Mouse (Mus musculus): ENCODE data around the gene Efna3. TPM values are rescaled to one million over a fixed set of nuclear protein-coding genes. Genes with fewer than 3 reads are reported as not detected.

Efna3 gene
- total RNA-seq, 2 experiments from 2014 or later, result 59.9 to 63.1 TPM

DNA sequence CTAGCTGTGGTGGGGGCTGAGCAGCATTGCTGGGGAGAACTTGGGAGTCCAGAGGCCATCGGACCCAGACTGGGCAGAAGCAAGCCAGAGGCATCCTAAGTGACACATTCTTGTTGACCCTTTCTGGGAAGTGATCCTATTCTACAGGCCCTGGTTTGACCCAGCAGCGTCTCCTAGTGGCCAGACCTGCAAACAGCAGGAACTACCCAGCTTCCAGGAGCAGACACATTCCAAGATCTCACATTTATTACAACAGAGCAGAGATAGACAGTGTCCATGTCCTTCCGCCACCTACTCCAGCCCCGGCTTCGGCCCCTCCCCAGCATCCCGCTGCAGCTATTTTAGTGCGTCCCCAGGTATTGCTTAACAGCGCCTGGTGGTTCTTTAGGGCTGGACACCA, 16.7 kb upstream of the Efna3 start:
- peak; percentile 80 to 81 for DNase-seq (ENCODE audit: low spot score in 2 of 2)

- DNase-seq (ENCODE audit: low spot score in 2 of 2), result peak in 1 of 2 experiments; percentile 55
Measured at GRCm38 (mm10) chr3:89337721-89338578, 15.2 kb upstream of the Efna3 start, which contains the start of gene Efna4. Gene Efna4 (minus strand): TSS chr3:89338028.

DNA sequence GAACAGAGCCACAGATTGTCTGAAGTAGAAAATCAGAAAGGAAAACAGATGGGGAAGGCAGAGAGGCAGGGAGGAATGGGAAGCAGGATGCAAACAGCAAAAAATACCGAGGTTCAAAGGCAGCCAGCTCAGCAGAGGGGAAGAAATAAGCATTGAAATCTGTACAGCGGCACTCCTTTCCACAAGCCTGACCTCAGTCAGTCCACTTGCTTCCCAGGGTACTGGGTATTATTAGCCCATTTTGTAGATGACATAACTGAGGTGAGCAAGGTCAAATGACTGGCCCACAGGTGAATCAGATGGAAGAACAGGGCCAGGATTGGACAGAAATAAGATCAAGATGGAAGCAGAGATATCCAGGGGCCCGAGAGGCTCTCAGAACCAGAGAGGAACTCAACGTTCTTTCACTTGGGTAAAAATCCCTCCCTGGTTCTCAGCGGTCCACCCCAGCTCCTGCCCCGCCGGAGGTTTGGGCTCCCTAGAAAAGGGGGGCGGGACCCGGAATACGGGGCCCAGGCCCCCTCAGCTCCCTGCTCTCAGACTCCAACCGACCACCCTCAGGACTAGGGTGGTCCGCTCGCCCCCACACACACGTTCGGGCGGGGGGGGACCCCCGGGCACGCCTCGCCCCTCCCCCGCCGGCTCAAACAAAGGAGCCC, 14.4 kb upstream of the Efna3 start:
- peak in 1 of 2 experiments; percentile 51 for DNase-seq (ENCODE audit: low spot score in 2 of 2)

DNA sequence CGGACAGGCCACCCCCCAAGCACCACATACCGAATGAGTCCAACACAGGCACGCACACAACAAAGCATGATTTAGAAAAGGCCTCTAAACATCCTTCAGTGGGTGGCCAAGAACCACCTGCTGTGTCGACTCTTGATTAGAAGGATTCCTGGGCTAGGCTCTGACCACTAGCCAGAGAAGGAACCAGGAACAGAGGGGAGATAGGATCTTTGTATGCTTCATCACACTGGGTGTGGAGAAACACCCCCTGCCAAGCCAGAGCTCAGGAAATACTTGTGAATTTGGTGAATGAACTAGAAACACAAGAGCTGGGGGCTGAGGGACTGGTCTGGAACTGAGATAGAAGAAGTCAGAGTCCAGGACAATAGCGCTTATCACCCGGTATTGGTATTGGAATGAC, 13.8 kb upstream of the Efna3 start:
- DNase-seq (ENCODE audit: low spot score in 2 of 2), result no peak

DNA sequence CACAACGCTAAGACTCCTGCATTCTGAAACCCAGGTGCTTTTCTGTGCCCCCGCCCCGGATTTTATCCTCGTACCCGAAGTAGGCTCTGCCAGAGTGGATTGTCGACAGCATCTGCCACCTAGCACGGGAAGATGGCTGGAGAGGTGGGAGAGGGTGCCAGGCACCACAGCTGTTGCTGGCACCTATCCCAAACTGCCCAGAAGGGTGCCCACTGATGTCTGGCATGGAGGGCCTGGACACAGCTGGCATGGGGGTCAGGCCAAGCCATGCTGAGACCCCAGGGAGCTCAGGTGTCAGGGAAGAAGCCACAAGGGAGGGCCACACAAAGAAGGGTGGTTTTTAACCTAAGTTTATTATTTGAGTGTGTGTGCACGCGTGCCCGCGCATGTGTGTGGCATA, 10.3 kb upstream of the Efna3 start:
- no peak for DNase-seq (ENCODE audit: low spot score in 2 of 2)

- no peak for DNase-seq (ENCODE audit: low spot score in 2 of 2)
Measured at GRCm38 (mm10) chr3:89332476-89332875, 9.7 kb upstream of the Efna3 start.

- DNase-seq (ENCODE audit: low spot score in 2 of 2), result no peak
Measured at GRCm38 (mm10) chr3:89332013-89332412, 9.2 kb upstream of the Efna3 start.

GRCm38 (mm10) chr3:89331561-89331960, 8.8 kb upstream of the Efna3 start:
- peak in 1 of 2 experiments; percentile 12 for DNase-seq (ENCODE audit: low spot score in 2 of 2)

DNA sequence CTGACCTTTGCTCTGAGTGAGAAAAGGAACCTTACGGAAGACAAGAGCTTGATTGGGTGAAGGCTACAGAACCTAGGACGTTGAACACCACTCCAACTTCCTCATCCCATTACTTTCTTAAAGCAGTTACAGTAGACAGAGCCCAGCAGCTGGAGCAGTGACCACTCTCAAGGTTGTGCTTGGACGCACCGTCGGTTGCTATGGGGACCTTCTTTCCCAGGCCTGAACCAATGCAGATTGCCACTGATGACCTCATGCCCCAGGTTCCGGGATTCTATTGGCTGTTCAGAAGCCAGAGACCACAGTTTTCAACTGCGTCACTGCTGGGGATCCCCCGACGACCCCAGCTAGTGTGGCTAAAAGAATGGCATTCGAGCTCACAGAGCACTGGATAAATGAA, 8.2 kb upstream of the Efna3 start:
- DNase-seq (ENCODE audit: low spot score in 2 of 2), result peak in 1 of 2 experiments; percentile 18

DNA sequence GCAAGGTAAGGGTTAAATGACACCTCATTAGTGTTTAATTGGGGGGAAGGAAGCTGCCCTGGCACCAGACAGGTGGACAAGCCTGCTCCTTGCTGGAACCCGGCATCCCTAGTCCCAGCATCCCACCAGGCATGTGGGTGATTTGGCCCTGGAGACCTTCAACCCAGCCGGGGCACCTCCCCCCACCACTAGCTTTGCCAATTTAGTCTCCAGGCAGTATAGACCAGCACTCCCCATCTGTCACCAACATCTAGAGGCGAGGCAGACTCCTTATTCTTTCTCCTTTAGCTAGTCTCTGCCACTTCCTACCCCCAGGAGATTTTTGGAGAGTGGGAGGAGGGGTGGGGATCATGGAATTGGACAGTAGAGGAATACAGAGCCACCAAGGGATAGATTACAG, 7.6 kb upstream of the Efna3 start:
- DNase-seq (ENCODE audit: low spot score in 2 of 2), result peak in 1 of 2 experiments; percentile 9

DNA sequence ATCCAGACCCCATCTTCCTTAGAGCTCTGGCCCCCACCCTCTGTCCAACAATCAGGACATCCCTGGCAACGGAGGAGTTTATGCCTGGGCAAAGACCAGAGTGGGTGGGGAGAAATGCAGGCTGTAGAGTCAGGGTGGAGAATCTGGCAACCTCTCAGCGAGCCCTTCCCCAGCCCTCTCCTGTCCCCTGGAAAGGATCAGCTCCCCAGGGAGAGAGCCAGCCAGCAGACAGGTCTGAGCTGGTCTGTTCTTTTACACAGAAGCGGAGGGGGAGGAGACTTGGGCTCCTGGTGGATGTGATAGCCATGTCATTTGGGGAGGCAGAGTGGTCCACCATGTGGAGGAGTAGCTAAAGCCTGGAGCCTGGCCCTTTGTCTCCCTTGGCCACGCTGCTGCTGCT, 5.9 kb upstream of the Efna3 start:
- no peak for DNase-seq (ENCODE audit: low spot score in 2 of 2)

- no peak for DNase-seq (ENCODE audit: low spot score in 2 of 2)
Measured at GRCm38 (mm10) chr3:89327371-89327870, 4.7 kb upstream of the Efna3 start.

GRCm38 (mm10) chr3:89325882-89326281, 3.1 kb upstream of the Efna3 start:
- DNase-seq (ENCODE audit: low spot score in 2 of 2), result no peak

- DNase-seq (ENCODE audit: low spot score in 2 of 2), result no peak
Measured at GRCm38 (mm10) chr3:89322131-89322500, 649 bp downstream of the Efna3 start.

DNA sequence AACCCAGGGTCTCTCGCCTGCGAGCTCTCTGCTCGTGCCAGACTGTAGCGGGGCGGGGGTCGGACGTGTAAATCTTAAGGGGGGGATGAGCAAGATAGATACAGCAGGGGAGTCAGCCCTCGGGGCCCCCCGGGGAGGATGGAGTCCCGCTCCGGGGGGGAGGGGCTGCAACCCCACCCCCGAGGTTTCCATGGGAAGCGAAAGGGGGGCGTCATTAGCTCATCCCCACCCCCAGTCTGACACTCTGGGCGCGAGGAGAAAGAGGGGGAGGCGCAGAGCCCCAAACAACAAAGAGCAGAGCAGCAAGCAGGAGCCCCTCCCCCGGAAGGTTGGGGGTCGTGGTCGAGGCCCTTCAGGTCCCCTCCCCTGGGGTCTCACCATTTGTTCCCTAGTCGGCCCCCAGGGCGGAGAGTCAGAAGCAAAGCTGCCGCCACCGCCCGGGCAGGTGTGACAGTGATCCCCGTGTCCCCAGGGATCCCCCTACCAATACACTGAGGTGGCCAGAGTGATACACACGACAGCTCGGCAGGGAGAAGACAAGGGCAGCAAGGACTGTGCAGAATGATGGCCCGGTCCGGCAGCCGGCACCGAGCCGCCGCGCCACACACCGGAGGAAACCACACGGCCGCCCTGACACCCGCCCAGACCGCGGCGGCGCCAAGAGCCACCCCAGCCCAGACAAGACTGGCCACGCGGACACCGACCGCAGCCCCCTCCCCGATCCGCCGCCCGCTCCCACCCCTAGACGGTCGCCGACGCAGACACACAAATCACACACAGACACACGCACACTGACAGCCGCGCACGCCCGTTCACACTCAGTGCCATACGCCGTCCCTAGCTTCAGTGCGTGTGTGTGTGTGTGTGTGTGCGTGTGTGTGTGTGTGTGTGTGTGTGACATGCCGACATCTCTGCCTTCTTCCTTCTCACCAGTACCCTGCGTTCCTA, 1.3 kb downstream of the Efna3 start:
- DNase-seq (ENCODE audit: low spot score in 2 of 2), result peak in 1 of 2 experiments; percentile 64

DNA sequence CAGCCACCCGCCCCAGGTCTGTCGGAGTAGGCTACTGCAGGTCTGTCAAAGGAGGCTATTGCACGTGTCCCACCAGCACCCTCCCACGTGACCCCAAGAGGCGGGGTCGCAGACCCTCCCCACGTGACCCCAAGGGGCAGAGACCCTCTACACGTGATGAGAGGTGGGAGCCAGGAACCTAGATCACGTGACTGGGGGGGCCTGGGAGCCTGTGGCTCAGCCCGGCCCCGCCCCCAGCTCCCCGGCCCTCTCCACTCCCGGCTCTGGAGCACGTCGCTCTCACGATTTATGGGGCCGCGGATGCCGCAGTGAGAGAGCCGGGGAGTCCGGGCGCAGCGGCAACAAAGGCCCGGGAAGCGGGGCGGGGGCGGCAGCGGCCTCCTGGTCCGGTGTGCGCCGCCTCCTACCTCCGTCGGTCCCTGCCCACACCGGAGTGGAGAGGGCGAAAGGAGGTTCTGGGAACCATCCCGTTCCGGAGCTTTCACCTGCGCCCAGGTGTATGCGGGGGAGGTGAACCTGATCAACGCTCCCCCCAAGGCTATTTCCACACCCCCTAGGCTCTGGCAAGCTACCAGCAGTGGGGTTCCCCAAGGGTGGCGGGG, 2.1 kb downstream of the Efna3 start:
- DNase-seq (ENCODE audit: low spot score in 2 of 2), result peak; percentile 58 to 68

- peak in 1 of 2 experiments; percentile 69 for DNase-seq (ENCODE audit: low spot score in 2 of 2)
Measured at GRCm38 (mm10) chr3:89319591-89320350, 3.0 kb downstream of the Efna3 start.

GRCm38 (mm10) chr3:89318971-89319590, 3.7 kb downstream of the Efna3 start:
- DNase-seq (ENCODE audit: low spot score in 2 of 2), result no peak

DNA sequence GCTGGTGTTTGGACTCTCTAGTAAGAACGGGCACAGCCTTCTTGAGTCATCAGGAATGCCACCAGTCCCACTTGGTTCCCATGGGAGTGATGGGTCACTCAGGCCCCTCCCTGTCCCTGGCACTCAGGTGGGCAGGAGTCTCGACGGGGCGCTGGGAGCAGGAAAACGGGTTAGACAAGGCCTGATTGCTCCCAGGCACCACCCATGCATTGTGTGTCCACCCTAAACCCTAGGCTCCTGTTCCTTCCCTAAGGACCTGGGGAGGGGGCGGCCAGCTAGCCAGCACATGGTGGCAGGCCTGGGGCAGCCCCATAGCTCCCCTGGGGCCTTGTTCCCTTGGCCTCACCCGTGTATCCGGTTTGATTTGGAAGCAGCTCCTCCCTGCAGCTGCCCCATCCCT, 4.4 kb downstream of the Efna3 start:
- no peak for DNase-seq (ENCODE audit: low spot score in 2 of 2)

GRCm38 (mm10) chr3:89317246-89317645, 5.5 kb downstream of the Efna3 start:
- DNase-seq (ENCODE audit: low spot score in 2 of 2), result no peak

All from layer of hippocampus, postnatal 10 days (tissue).